Mouse (Mus musculus): ENCODE measurements around the gene Hspa4. TPM values are rescaled to one million over a fixed set of nuclear protein-coding genes. Genes with fewer than 3 reads are reported as not detected.
A peak's percentile ranks its signal among the peaks of the same experiment; 100 is the strongest.

Gene Hspa4
- polyA plus RNA-seq, 1 experiment from 2014 or later, result 51.7 TPM

DNA sequence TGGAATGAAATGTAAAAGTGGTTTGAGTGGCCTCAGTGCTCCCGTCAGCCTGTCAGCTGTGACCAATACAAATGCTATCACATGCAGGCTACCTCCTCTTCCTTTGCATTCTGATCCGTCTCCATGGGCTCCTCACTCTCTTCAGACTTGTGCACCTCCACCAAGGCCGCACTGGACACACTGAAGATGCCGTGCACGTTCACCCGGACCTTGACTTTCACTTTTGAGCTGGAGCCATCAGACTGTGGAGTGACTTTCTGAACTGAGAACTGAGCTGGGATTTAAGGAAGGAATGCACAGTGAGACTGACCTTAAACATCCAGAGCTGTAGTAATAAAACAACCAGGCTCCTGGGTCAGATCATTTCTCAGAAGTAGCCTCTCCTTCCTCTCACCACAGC lies 30.7 kb downstream of the Hspa4 start:
- H3K9me3 ChIP-seq (ENCODE audit: control insufficient read depth, low read length), result no peaks in the 10 kb centered on the region
- H3K4me3 ChIP-seq (ENCODE audit: low read depth, low read length), result no peak overlapping the region
- no peaks in the 10 kb centered on the region for H3K4me1 ChIP-seq (ENCODE audit: control insufficient read depth, insufficient read depth, low read length)
- peaks cover 85% of the 10 kb centered on the region for H3K36me3 ChIP-seq (ENCODE audit: control insufficient read depth, insufficient read depth, low read length)
- 92% methylated on average over 6 of the region's 6 CpGs for WGBS
- no peaks in the 10 kb centered on the region for H3K27me3 ChIP-seq (ENCODE audit: control insufficient read depth, insufficient read depth, low read length)
- no peak overlapping the region for H3K9ac ChIP-seq (replicated peaks; ENCODE audit: low read depth, low read length)
- H3K4me2 ChIP-seq (ENCODE audit: low read depth, low read length), result no peak overlapping the region
- no peak for ATAC-seq (ENCODE audit: low read depth)
- H3K27ac ChIP-seq (ENCODE audit: low read depth, low read length), result no peak overlapping the region

DNA sequence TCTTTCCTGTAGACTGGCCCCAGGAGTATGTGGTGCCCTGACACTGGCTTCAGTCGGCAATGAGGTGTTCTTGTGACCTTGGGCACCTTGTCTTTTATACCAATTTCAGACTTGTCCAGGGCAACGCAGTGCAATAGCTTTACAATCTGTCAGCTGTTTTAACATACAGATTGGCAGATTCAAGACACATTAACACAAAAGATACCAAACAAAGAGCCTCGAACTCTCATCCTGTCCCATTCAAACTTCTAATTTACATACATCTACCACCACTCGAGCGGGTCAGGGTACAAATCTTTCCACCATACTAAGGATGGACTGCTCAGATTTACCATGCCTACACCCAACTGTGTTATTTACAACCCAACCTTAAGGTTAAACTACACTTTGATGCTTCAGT lies 39.7 kb downstream of the Hspa4 start:
- no peaks in the 10 kb centered on the region for H3K4me1 ChIP-seq (ENCODE audit: control insufficient read depth, insufficient read depth, low read length)
- H3K4me2 ChIP-seq (ENCODE audit: low read depth, low read length), result no peak overlapping the region
- WGBS, result 79% methylated on average over 5 of the region's 5 CpGs
- H3K27ac ChIP-seq (ENCODE audit: low read depth, low read length), result no peak overlapping the region
- H3K9me3 ChIP-seq (ENCODE audit: control insufficient read depth, low read length), result no peaks in the 10 kb centered on the region
- no peaks in the 10 kb centered on the region for H3K27me3 ChIP-seq (ENCODE audit: control insufficient read depth, insufficient read depth, low read length)
- H3K4me3 ChIP-seq (ENCODE audit: low read depth, low read length), result no peak overlapping the region
- H3K36me3 ChIP-seq (ENCODE audit: control insufficient read depth, insufficient read depth, low read length), result peaks cover 34% of the 10 kb centered on the region
- ATAC-seq (ENCODE audit: low read depth), result no peak
- H3K9ac ChIP-seq (replicated peaks; ENCODE audit: low read depth, low read length), result no peak overlapping the region

DNA sequence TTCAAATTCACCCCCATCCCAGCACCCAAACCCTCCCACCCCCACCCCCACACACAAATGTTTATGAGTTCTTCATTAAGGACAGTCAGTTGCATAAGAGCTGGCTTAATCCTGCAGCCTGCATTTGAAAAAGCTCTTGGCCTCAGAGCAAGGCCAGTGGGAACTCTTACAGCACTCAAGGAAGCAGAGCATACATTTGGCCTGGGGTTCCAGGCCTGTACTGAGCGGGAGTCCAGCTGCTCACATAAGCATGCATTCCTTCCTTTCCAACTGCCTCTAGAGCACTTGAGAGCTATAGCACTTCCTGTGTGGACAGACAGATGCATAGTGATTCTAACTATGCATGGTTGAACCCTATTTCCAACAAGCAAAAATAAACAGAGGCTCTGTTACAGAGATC lies 40.2 kb downstream of the Hspa4 start:
- Histone ChIP-seq H3K27me3 (ENCODE audit: control insufficient read depth, insufficient read depth, low read length) (no peaks in the 10 kb centered on the region), H3K4me2 (ENCODE audit: low read depth, low read length) (no peak overlapping the region), H3K9ac (replicated peaks; ENCODE audit: low read depth, low read length) (no peak overlapping the region), H3K4me3 (ENCODE audit: low read depth, low read length) (no peak overlapping the region), H3K4me1 (ENCODE audit: control insufficient read depth, insufficient read depth, low read length) (no peaks in the 10 kb centered on the region), H3K36me3 (ENCODE audit: control insufficient read depth, insufficient read depth, low read length) (peaks cover 30% of the 10 kb centered on the region), H3K27ac (ENCODE audit: low read depth, low read length) (no peak overlapping the region), H3K9me3 (ENCODE audit: control insufficient read depth, low read length) (no peaks in the 10 kb centered on the region)
- ATAC-seq (ENCODE audit: low read depth), result no peak
- 84% methylated on average over 1 of the region's 1 CpGs for WGBS

DNA sequence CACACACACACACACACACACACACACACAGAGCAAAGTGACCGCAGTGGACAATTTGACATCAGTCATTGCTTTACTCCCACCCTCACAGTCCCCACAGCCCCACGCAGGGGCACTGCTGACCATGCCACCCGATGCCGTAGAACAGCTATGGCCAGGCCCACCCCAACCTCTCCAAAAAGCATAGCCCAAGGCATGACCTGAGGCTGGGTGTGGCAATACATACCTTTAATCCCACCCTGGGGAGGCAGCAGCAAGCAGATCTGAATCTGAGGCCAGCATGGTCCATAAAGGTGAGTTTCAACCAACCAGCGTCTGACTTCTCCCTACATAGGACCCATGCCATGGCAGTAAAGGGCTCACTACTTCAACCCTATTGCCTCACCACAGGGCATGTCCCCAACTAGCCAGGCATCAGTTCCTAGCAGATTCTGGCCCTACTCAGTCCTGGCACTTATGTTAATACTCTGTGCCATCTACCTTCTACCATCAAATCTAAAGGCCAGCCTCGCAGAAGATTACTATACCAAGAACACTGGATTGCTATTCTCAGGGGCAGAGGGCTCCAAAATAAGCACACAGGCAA lies 41.1 kb downstream of the Hspa4 start:
- WGBS, result 88% methylated on average over 6 of the region's 6 CpGs
- Histone ChIP-seq H3K4me3 (ENCODE audit: low read depth, low read length) (no peak overlapping the region), H3K36me3 (ENCODE audit: control insufficient read depth, insufficient read depth, low read length) (peaks cover 21% of the 10 kb centered on the region), H3K4me1 (ENCODE audit: control insufficient read depth, insufficient read depth, low read length) (no peaks in the 10 kb centered on the region), H3K9ac (replicated peaks; ENCODE audit: low read depth, low read length) (no peak overlapping the region), H3K27me3 (ENCODE audit: control insufficient read depth, insufficient read depth, low read length) (no peaks in the 10 kb centered on the region), H3K9me3 (ENCODE audit: control insufficient read depth, low read length) (no peaks in the 10 kb centered on the region), H3K4me2 (ENCODE audit: low read depth, low read length) (no peak overlapping the region), H3K27ac (ENCODE audit: low read depth, low read length) (no peak overlapping the region)
- ATAC-seq (ENCODE audit: low read depth), result no peak

DNA sequence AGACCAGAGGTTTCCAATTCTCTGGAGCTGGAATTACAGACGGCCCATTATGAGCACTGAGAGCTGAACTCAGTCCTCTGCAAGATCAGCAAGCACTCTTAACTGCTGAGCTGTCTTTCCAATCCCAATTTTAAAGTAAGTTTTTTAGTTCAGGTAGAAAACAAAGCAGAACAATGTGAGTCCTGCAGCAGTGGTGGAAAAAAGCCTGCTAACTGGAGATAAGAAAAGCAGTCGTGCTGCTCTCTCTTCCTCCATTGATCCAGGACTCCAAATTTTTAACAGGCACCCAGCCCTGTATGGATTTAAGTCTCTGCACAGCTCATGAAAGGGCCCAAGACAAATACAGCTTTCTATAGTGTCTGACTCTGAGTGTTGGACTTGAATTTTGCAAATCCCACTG lies 43.3 kb downstream of the Hspa4 start:
- WGBS, result 79% methylated on average over 2 of the region's 2 CpGs
- no peak overlapping the region for H3K4me2 ChIP-seq (ENCODE audit: low read depth, low read length)
- no peak for ATAC-seq (ENCODE audit: low read depth)
- peaks cover 5% of the 10 kb centered on the region; the same call in 1 of the 2 replicates for H3K4me1 ChIP-seq (ENCODE audit: control insufficient read depth, insufficient read depth, low read length)
- no peaks in the 10 kb centered on the region for H3K27me3 ChIP-seq (ENCODE audit: control insufficient read depth, insufficient read depth, low read length)
- H3K9me3 ChIP-seq (ENCODE audit: control insufficient read depth, low read length), result no peaks in the 10 kb centered on the region
- no peak overlapping the region for H3K27ac ChIP-seq (ENCODE audit: low read depth, low read length)
- H3K9ac ChIP-seq (replicated peaks; ENCODE audit: low read depth, low read length), result no peak overlapping the region
- no peak overlapping the region for H3K4me3 ChIP-seq (ENCODE audit: low read depth, low read length)
- H3K36me3 ChIP-seq (ENCODE audit: control insufficient read depth, insufficient read depth, low read length), result peaks cover 14% of the 10 kb centered on the region

DNA sequence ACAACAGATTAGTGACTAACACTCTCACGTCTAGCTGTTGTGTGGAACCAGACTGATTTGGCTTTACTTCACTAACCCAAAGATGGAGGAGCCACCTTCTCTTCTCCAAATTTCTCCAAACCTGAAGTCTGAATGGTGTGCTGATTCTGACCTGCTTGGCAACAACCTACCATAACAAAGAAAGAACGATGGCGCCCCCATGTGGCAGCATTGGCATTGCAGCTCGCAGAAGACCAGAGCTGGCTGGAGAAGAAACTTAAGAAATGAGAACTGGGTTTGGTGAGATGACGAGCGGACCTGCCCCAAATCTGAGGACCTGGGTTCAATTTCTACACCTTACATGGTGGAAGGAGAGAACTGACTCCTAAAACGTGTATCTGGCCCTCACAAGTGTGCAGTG lies 45.3 kb downstream of the Hspa4 start:
- Histone ChIP-seq H3K4me1 (ENCODE audit: control insufficient read depth, insufficient read depth, low read length) (peaks cover 18% of the 10 kb centered on the region), H3K9ac (replicated peaks; ENCODE audit: low read depth, low read length) (no peak overlapping the region), H3K4me2 (ENCODE audit: low read depth, low read length) (no peak overlapping the region), H3K4me3 (ENCODE audit: low read depth, low read length) (no peak overlapping the region), H3K36me3 (ENCODE audit: control insufficient read depth, insufficient read depth, low read length) (no peaks in the 10 kb centered on the region), H3K27me3 (ENCODE audit: control insufficient read depth, insufficient read depth, low read length) (no peaks in the 10 kb centered on the region), H3K9me3 (ENCODE audit: control insufficient read depth, low read length) (no peaks in the 10 kb centered on the region), H3K27ac (ENCODE audit: low read depth, low read length) (no peak overlapping the region)
- ATAC-seq (ENCODE audit: low read depth), result no peak
- 44% methylated on average over 7 of the region's 7 CpGs for WGBS

DNA sequence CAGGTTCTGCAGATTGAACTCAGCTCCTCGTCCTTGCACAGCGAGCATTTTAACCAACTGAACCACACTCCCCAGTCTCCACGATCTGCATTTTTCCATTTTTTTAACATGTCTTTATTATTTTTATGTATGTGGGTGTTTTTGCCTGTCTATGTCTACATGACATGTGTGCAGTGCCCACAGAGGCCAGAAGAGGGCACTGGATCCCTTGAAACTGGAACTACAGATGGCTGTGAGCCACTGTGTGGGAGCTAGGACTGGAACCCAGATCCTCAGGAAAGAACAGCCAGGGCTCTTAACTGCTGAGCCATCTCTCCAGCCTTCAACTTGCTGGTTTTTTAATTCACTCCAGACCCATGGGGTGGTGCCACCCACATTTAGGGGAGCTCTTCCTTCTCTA lies 45.8 kb downstream of the Hspa4 start:
- no peaks in the 10 kb centered on the region for H3K27me3 ChIP-seq (ENCODE audit: control insufficient read depth, insufficient read depth, low read length)
- no peak overlapping the region for H3K4me3 ChIP-seq (ENCODE audit: low read depth, low read length)
- ATAC-seq (ENCODE audit: low read depth), result no peak
- WGBS, result 90% methylated on average over 3 of the region's 3 CpGs
- H3K36me3 ChIP-seq (ENCODE audit: control insufficient read depth, insufficient read depth, low read length), result no peaks in the 10 kb centered on the region
- no peak overlapping the region for H3K9ac ChIP-seq (replicated peaks; ENCODE audit: low read depth, low read length)
- no peak overlapping the region for H3K4me2 ChIP-seq (ENCODE audit: low read depth, low read length)
- H3K4me1 ChIP-seq (ENCODE audit: control insufficient read depth, insufficient read depth, low read length), result peaks cover 18% of the 10 kb centered on the region
- H3K9me3 ChIP-seq (ENCODE audit: control insufficient read depth, low read length), result no peaks in the 10 kb centered on the region
- H3K27ac ChIP-seq (ENCODE audit: low read depth, low read length), result no peak overlapping the region

DNA sequence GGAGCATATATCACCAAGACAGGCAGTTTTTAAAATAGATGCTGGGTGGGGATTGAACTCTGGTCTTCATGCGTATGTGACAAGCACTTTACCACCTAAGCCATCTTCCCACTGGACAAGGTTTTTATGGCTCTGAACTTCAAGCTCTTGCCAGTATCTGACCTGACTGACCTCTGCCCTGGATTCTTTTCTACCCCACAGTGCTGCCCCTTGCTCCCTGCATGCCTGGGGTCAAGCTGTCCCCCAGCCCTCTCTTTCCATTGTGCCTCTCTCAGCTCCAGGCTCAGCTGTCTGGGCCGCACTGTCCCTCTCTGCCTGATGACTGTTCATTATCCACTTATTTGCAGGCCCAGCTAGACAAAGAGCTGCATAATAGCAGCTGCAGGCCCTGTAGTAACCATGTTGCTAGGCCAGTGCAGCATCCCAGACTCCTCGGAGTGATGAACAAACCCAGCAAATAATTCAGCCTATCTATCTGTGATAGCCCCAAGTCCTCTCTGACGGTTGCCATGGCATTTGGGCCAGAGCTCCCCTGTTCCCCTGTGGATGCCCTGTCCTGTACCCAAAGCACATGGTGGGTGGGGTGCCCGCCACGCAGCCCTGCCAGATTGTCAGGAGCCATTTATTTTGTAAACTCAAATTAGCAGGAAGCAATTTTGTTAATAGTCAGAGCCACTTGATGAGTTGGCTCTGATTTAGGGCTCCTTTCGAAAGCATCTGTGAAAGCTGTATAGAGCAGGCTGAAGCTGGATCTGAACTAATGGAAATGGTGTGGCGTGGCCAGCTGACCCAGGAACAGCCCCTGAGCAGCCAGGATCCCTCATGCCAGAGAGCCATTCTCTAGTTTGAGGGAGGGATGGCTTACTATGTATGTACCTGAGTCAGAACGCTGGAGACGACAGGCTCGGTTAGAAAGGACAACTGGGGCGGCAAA lies 47.8 kb downstream of the Hspa4 start:
- Histone ChIP-seq H3K9ac (replicated peaks; ENCODE audit: low read depth, low read length) (no peak overlapping the region), H3K36me3 (ENCODE audit: control insufficient read depth, insufficient read depth, low read length) (no peaks in the 10 kb centered on the region), H3K9me3 (ENCODE audit: control insufficient read depth, low read length) (no peaks in the 10 kb centered on the region), H3K4me2 (ENCODE audit: low read depth, low read length) (no peak overlapping the region), H3K27me3 (ENCODE audit: control insufficient read depth, insufficient read depth, low read length) (no peaks in the 10 kb centered on the region), H3K4me3 (ENCODE audit: low read depth, low read length) (no peak overlapping the region), H3K4me1 (ENCODE audit: control insufficient read depth, insufficient read depth, low read length) (peaks cover 18% of the 10 kb centered on the region), H3K27ac (ENCODE audit: low read depth, low read length) (no peak overlapping the region)
- ATAC-seq (ENCODE audit: low read depth), result peak; percentile 65; the same call in 1 of the 2 replicates
- 50% methylated on average over 12 of the region's 12 CpGs for WGBS

DNA sequence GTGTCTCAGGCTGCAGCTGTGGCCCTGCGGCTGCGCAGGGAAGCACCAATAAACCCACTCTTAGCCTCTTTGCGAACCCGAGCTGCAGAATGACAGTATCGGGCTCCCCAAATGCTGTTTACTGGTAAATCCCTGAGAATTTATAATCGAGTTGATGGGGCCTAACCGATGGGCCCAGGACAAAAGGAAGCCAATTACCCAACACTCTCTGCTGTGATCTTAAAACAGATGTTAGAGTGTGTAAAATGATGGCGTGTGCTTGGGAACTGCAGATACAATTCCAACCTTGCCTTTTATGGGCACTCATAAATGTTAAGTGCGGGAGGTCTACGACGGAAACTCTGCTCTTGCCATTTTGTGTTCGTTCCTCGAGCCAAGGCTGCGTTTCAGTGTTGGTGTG lies 49.5 kb downstream of the Hspa4 start:
- 18% methylated on average over 14 of the region's 14 CpGs for WGBS
- Histone ChIP-seq H3K4me2 (ENCODE audit: low read depth, low read length) (no peak overlapping the region), H3K4me1 (ENCODE audit: control insufficient read depth, insufficient read depth, low read length) (peaks cover 18% of the 10 kb centered on the region), H3K27ac (ENCODE audit: low read depth, low read length) (peak overlapping the region; percentile 44; the same call in 1 of the 2 replicates), H3K27me3 (ENCODE audit: control insufficient read depth, insufficient read depth, low read length) (no peaks in the 10 kb centered on the region), H3K9ac (replicated peaks; ENCODE audit: low read depth, low read length) (no peak overlapping the region), H3K36me3 (ENCODE audit: control insufficient read depth, insufficient read depth, low read length) (no peaks in the 10 kb centered on the region), H3K9me3 (ENCODE audit: control insufficient read depth, low read length) (no peaks in the 10 kb centered on the region), H3K4me3 (ENCODE audit: low read depth, low read length) (no peak overlapping the region)
- 0 out of 2 replicates have a peak, but pooled peaks have one; percentile 36 for ATAC-seq (ENCODE audit: low read depth)
